In genomic region chr4:136462839-136463178, GRCm38 (mm10) we compare ENCODE assay signal across 8 mouse cellular contexts. TPM values are rescaled to one million over a fixed set of nuclear protein-coding genes. Genes with fewer than 3 reads are reported as not detected.
DNase-seq lines count a peak whose midpoint lies in the region; ATAC-seq and TF ChIP-seq lines count a peak whose summit lies in the region.

No protein-coding gene starts in this region.

- H3K27me3 ChIP-seq in liver, adult 2 months (ENCODE audit: control insufficient read depth, insufficient read depth, low read length), result no peaks in the 10 kb centered on the region
- H3K27me3 ChIP-seq in forebrain, embryonic 13.5 days, result peaks cover 41% of the 10 kb centered on the region

- TF ChIP-seq POLR2A in liver, adult 2 months (IDR thresholded peaks at IDR 0.05; ENCODE audit: extremely low read depth, insufficient read depth, low read length), result no peak

- peak; percentile 23 for DNase-seq in adrenal gland, postnatal 10 days
- DNase-seq in adrenal gland, adult 2 months, result no peak
- no peak for DNase-seq in liver, adult 2 months (ENCODE audit: extremely low read depth, low read depth, low spot score)
- DNase-seq in liver, result no peak
- no peak for DNase-seq in urinary bladder, postnatal 25 days (ENCODE audit: low spot score)

- peak overlapping the region; percentile 99 for H3K4me2 ChIP-seq in forebrain, embryonic 13.5 days

- no peak for TF ChIP-seq CTCF in liver, adult 2 months (IDR thresholded peaks at IDR 0.05; ENCODE audit: low read depth, low read length)

- peak; percentile 68 for ATAC-seq in forebrain, embryonic 13.5 days
- peak; percentile 83 for ATAC-seq in inflammation-experienced regulatory T-cells, adult 6 months
- ATAC-seq in megakaryocyte progenitor cell, adult 5-6 weeks (replicated peaks; ENCODE audit: poor library complexity), result peak; percentile 70

- H3K9me3 ChIP-seq in forebrain, embryonic 13.5 days (replicated peaks), result no peaks in the 10 kb centered on the region

- peaks cover 4% of the 10 kb centered on the region; the same call in 1 of the 2 replicates for H3K4me1 ChIP-seq in liver, adult 2 months (ENCODE audit: control insufficient read depth, insufficient read depth, low read length)
- H3K4me1 ChIP-seq in forebrain, embryonic 13.5 days, result peaks cover 28% of the 10 kb centered on the region

- H3K4me3 ChIP-seq in liver, adult 2 months (ENCODE audit: insufficient read depth, low read depth, low read length), result peak overlapping the region; percentile 88
- peak overlapping the region; percentile 65 for H3K4me3 ChIP-seq in forebrain, embryonic 13.5 days

- peak overlapping the region; percentile 89 for H3K9ac ChIP-seq in liver, adult 2 months (ENCODE audit: low read depth, low read length)
- H3K9ac ChIP-seq in forebrain, embryonic 13.5 days, result peak overlapping the region; percentile 79

- H3K27ac ChIP-seq in liver, adult 2 months (replicated peaks; ENCODE audit: insufficient read depth, low read depth, low read length), result peak overlapping the region; percentile 65
- H3K27ac ChIP-seq in forebrain, embryonic 13.5 days, result no peak overlapping the region

- 23% methylated on average over 8 of the region's 8 CpGs for WGBS in liver, adult 2 months
- 0% methylated on average over 8 of the region's 8 CpGs for WGBS in forebrain, embryonic 13.5 days

- H3K36me3 ChIP-seq in liver, adult 2 months (ENCODE audit: control insufficient read depth, insufficient read depth, low read length), result no peaks in the 10 kb centered on the region
- no peaks in the 10 kb centered on the region for H3K36me3 ChIP-seq in forebrain, embryonic 13.5 days (ENCODE audit: poor library complexity, severe bottlenecking)

- H3K79me2 ChIP-seq in liver, adult 2 months (ENCODE audit: control insufficient read depth, insufficient read depth, low read length), result no peaks in the 10 kb centered on the region

RNA-seq across cellular contexts. Expression of gene 6030445D17Rik, which starts 0.8 kb away (rescaled TPM):
- under 1 TPM; 0.24 to 0.39 TPM for total RNA-seq in adrenal gland, postnatal 10 days (2021)
- not detected for total RNA-seq in adrenal gland, adult 2 months (2021)
- 0.18 and 0.36 TPM in 2 replicates for polyA plus RNA-seq in adrenal gland, adult 2 months (2012; rRNA removed)
- total RNA-seq in liver, adult 2 months (2014; rRNA removed), result 0.07 and 0.18 TPM in 2 replicates
- 0.11 and 0.15 TPM in 2 replicates for polyA plus RNA-seq in liver, adult 2 months (2012; rRNA removed)
- 0.13 TPM in 1 of 2 replicates, not detected in the other for polyA plus RNA-seq in forebrain, embryonic 13.5 days (2015; fragmentation: Nextera tagmentation; extraction: Ambion mirVana)
- under 1 TPM in 1 of 3 experiments, not detected in 2; 0.19 TPM for polyA plus RNA-seq in inflammation-experienced regulatory T-cells, adult 6 months (2017; shearing (Covaris generic))
- total RNA-seq in megakaryocyte progenitor cell, adult 5-6 weeks (2015), result not detected in 2 replicates
- total RNA-seq in megakaryocyte progenitor cell, adult 5-6 weeks (2017), result not detected in 2 replicates

RNA-seq across cellular contexts. Expression of gene Luzp1, which starts 6.8 kb away (rescaled TPM):
- total RNA-seq in adrenal gland, postnatal 10 days (2021), result 10 to 100 TPM; 34.0 to 36.8 TPM
- 10 to 100 TPM; 29.3 to 37.1 TPM for total RNA-seq in adrenal gland, adult 2 months (2021)
- polyA plus RNA-seq in adrenal gland, adult 2 months (2012; rRNA removed), result 3.9 and 4.4 TPM in 2 replicates
- total RNA-seq in liver, adult 2 months (2014; rRNA removed), result 6.8 and 8.1 TPM in 2 replicates
- polyA plus RNA-seq in liver, adult 2 months (2012; rRNA removed), result 2.5 and 3.3 TPM in 2 replicates
- 91.1 and 99.1 TPM in 2 replicates for polyA plus RNA-seq in forebrain, embryonic 13.5 days (2015; fragmentation: Nextera tagmentation; extraction: Ambion mirVana)
- polyA plus RNA-seq in inflammation-experienced regulatory T-cells, adult 6 months (2017; shearing (Covaris generic)), result 10 to 100 TPM in 1 of 3 experiments, 1 to 10 TPM in 2; 4.9 to 10.9 (median 5.6) TPM
- total RNA-seq in megakaryocyte progenitor cell, adult 5-6 weeks (2015), result 3.4 and 3.7 TPM in 2 replicates
- total RNA-seq in megakaryocyte progenitor cell, adult 5-6 weeks (2017), result 2.3 and 3.3 TPM in 2 replicates

RNA-seq across cellular contexts. Expression of gene Htr1d, which starts 39.5 kb away (rescaled TPM):
- under 1 TPM; 0.15 to 0.24 TPM for total RNA-seq in adrenal gland, postnatal 10 days (2021)
- not detected for total RNA-seq in adrenal gland, adult 2 months (2021)
- polyA plus RNA-seq in adrenal gland, adult 2 months (2012; rRNA removed), result 0.07 TPM in 1 of 2 replicates, not detected in the other
- total RNA-seq in liver, adult 2 months (2014; rRNA removed), result not detected in 2 replicates
- polyA plus RNA-seq in liver, adult 2 months (2012; rRNA removed), result 0.82 TPM in 1 of 2 replicates, not detected in the other
- 0.37 and 0.38 TPM in 2 replicates for polyA plus RNA-seq in forebrain, embryonic 13.5 days (2015; fragmentation: Nextera tagmentation; extraction: Ambion mirVana)
- not detected for polyA plus RNA-seq in inflammation-experienced regulatory T-cells, adult 6 months (2017; shearing (Covaris generic))
- not detected in 2 replicates for total RNA-seq in megakaryocyte progenitor cell, adult 5-6 weeks (2015)
- total RNA-seq in megakaryocyte progenitor cell, adult 5-6 weeks (2017), result not detected in 2 replicates
